Mouse (Mus musculus) myocyte (in vitro differentiated cells): Measurements from ENCODE around the gene Nod2.

Source experiments
- CEBPB ChIP-seq: IDR thresholded peaks from 2 replicates; pipeline ENCODE4 v1.6.1; 2011; ENCODE audit warnings: mild to moderate bottlenecking, moderate library complexity; ENCODE audit not compliant: poor library complexity, insufficient read depth, severe bottlenecking
- E2F4 ChIP-seq: IDR thresholded peaks from one replicate; pipeline ENCODE4 v1.6.1; 2011; ENCODE audit warnings: mild to moderate bottlenecking, control low read depth, moderate library complexity; ENCODE audit not compliant: insufficient read depth
- MAX ChIP-seq: IDR thresholded peaks from one replicate; pipeline ENCODE4 v1.6.1; 2011; ENCODE audit warnings: low read depth, mild to moderate bottlenecking, control low read depth
- MYOD1 ChIP-seq, 3 experiments: IDR thresholded peaks; one replicate each; pipeline ENCODE4 v1.6.1; 2011; ENCODE audit warnings: control low read depth in 2 of 3, low read depth in 2 of 3, mild to moderate bottlenecking in 2 of 3, moderate library complexity in 1 of 3; ENCODE audit not compliant: insufficient read length in 2 of 3, control insufficient read depth in 1 of 3
- MYOG ChIP-seq, 3 experiments: IDR thresholded peaks; one replicate each; pipeline ENCODE4 v1.6.1; 2011; ENCODE audit warnings: control low read depth in 2 of 3, low read depth in 2 of 3, mild to moderate bottlenecking in 2 of 3; ENCODE audit not compliant: insufficient read length in 2 of 3, control insufficient read depth in 1 of 3, insufficient read depth in 1 of 3
- POLR2A ChIP-seq: IDR thresholded peaks from one replicate; pipeline ENCODE4 v1.6.1; 2011; ENCODE audit warnings: low read depth, mild to moderate bottlenecking, control low read depth, moderate library complexity; ENCODE audit not compliant: insufficient read length
- POLR2AphosphoS2 ChIP-seq: IDR thresholded peaks from one replicate; pipeline ENCODE4 v1.6.1; 2011; ENCODE audit warnings: low read depth, control low read depth; ENCODE audit not compliant: insufficient read length
- REST ChIP-seq: IDR thresholded peaks from one replicate; pipeline ENCODE4 v1.6.1; 2011; ENCODE audit warnings: mild to moderate bottlenecking, control low read depth, moderate library complexity; ENCODE audit not compliant: insufficient read depth, insufficient read length
- TCF12 ChIP-seq: IDR thresholded peaks from one replicate; pipeline ENCODE4 v1.6.1; 2011; ENCODE audit warnings: mild to moderate bottlenecking, control low read depth; ENCODE audit not compliant: poor library complexity, insufficient read depth, severe bottlenecking
- USF1 ChIP-seq: IDR thresholded peaks from one replicate; pipeline ENCODE4 v1.6.1; 2011; ENCODE audit warnings: low read depth, mild to moderate bottlenecking, control low read depth, moderate library complexity

DNA sequence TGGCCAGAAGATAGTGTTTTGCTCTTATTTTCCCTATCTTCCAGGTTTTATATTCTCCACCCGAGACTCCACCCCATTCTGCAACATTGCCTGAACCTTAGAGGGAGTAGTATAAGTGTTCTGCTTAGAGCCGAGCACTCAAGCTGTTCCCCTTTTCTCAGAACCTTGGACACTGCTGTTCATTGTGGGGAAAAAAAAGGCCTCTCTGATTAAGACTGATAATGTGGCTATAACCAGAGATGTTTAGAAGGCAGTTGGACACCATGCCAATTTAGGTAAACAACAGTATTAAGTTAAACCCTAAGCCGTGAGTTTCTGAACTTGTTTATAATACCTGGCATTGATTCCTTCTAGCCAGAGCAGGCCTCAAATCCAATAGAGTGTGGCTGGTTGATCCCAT, 55.7 kb downstream of the Nod2 start:
- no peak for TF ChIP-seq POLR2AphosphoS2
- TF ChIP-seq POLR2A = no peak
- no peak for TF ChIP-seq USF1
- no peak for TF ChIP-seq REST
- TF ChIP-seq CEBPB = no peak
- no peak for TF ChIP-seq MYOG (IDR thresholded peaks at IDR 0.05; ENCODE audit: control insufficient read depth in 1 of 3, insufficient read depth in 1 of 3, insufficient read length in 2 of 3, low read depth in 2 of 3)
- no peak for TF ChIP-seq MAX
- TF ChIP-seq TCF12 = no peak
- TF ChIP-seq MYOD1 (IDR thresholded peaks at IDR 0.05; ENCODE audit: control insufficient read depth in 1 of 3, insufficient read length in 2 of 3, low read depth in 2 of 3) = no peak
- TF ChIP-seq E2F4 = no peak
